Mouse (Mus musculus) cerebellum, postnatal 4 days (tissue): ENCODE measurements around the gene Stard10.

Experiments
- DNase-seq, 2 experiments: peaks; one replicate each; pipeline ENCODE4 v3.0.0; 2022; ENCODE audit warnings: low spot score in 2 of 2, mixed read lengths in 1 of 2

Stard10 gene

DNA sequence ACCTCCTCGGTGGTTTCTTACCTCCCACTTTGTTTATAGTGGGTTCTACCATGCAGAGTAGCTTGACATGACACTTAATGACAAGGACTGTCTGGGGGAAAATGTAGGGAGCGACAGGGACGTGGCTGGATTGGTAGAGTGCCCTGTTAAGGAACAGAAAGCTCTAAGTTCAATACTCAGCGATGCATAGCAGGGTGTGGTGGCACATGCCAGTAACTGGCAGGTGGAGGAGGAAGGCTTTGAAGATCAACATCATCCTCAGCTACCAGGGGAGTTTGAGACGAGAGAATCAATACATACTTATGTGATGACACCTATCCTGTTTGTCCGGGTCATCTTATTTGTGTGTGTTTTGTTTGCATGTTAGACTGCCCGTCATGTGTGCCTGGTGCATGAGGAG lies 52.8 kb downstream of the Stard10 start:
- DNase-seq = no peak

DNA sequence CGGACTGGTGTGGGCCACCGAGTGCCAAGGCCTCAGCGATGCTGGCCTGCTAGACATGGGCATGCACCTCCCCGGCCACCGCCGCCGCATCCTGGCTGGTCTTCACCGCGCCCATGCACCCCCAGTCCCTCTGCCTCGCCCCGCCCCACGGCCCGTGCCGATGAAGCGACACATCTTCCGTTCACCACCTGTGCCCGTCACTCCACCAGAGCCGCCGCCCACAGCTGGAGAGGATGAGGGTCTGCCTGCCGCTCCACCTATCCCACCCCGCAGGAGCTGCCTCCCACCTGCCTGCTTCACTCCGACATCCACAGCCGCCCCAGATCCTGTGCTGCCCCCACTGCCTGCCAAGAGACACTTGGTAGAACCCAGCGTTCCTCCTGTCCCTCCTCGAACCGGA lies 56.2 kb downstream of the Stard10 start:
- no peak for DNase-seq

DNA sequence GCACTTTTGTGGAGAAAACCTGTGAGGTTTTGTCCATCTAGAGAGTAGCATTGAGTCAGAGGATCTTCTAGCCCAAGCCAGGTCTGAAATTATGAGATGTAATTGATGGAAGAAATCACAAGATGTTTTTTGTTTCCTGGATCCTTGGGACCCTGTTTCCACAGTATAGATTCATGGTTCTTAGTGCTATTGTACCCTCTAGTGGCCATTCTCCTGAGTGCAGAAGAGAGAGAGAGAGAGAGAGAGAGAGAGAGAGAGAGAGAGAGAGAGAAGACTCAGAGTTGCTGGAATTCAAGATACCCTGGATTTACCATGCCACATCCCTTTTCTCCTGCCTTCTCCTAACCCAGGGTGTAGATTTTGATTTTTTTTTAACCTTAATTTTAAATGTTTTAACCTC lies 57.3 kb downstream of the Stard10 start:
- DNase-seq = peak in 1 of 2 experiments; percentile 37

DNA sequence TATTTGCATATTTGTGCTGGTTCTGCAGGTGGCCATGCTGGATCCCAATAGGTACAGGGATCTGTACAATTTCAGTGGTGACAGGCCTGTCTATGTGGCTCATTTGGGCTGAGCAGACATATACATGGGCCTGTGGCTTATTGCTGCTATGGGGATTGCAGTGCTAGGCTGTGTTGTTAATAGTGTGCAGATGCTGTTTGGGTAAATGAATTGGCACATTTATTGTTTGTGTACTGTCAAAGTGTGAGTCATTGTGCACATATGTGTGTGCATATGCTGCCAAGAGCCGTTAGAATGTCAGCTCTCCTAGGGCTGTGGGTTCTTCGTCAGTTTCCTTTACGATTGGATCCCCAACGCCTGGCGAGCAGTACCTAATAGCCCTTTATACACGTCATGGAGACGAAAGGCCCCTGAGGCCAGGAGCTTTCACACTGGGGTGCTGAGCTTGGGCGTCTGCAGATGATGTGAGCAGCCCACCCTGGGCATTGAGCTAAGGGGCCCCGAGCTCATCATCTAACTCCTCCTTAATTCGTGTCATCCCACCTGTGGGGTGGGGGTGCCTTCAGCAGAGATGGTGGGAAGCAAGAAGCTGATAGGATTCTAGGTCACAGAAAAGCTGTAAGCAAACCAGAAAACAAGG lies 59.9 kb downstream of the Stard10 start:
- no peak for DNase-seq

DNA sequence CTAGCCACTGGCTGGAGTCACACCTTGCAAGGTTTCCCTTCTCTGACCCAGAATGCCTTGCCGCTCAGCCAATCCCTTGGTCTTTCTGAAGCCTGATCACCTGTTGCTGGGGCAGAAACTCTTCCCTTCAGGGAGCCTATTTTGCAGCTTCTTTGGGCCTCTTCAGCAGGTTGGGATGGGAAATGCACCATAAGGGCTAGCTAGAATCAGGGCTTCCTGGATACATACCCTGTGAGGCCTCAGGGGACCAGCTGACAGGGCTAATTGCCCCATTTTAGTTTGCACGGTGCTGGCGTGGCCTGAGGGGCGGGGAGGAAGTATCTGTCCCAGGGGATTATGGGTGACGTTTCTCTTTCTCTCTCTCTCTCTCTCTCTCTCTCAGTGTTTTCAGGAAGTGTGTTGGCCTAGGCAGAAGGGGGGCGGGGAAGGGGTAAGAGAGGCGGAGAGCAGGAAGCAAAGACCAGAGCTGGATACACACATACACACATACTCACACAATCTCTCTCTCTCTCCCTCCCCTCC lies 60.9 kb downstream of the Stard10 start:
- DNase-seq = no peak

DNA sequence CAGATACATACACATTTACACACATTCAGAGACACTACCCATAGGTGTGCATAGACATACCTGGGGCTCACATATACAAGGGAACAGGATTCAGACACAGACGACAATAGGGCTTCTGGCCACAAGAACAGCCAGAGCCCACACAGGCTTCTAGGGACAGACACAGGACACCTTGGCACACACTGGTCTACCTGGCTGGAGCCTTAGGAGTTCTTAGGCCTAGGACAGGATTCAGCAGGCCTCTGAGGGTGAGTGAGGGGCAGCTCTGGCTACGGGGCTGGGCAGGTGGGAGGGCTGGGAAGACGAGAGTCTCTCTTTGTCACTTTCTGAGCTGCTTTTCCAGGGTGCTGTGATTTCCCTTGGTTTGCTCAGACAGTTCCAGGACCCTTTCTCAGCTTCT lies 61.4 kb downstream of the Stard10 start:
- DNase-seq = no peak

DNA sequence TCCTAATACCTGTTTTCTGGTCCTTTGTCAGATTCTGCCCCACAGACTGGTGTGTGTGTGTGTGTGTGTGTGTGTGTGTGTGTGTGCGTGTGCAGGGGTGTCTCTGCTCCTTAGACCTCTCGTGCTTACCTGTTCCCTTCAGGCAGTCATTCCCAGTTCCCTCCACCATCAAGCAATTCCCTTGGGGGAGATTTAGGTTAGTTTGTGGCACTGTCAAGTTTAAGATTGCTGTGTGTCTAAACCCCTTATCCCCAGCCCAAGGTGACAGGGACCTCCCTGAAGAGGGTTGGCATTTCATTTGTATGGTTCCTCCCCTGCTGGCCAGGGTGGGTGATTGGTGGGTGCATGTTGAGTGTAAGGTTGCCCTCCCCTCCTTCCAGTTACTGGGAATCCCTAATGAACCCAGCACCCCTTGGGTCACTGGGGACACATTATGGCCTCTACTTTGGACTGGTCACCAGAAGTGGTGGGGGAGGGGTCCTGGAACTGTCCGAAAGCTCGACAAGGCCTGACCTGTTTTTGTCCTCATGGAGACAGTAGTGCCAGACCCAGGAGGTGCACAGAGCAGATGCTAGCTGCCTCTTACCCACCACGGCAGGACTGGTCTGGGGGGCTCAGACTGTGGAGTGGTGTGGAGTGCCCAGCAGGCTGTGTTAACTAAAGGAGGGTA lies 62.0 kb downstream of the Stard10 start:
- no peak for DNase-seq

DNA sequence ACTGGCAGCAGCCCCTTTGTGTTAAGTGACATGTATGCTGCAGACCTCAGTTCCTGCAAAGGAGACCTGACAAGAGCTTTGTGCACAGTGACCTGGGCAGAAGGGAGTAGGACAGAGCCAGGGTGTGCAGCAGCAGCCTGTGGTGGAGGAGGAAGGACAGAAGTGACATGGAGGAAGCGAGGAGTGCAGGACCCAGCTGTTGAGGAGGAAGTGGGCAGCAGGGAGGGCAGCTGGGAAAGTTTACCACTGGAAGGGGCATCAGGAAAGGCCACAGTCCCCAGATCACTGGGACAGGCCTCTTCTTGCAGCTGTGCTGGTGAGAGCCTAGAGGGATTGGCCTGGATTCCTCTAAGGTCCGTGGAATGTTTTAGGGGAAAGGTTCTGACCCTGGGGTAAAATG lies 62.8 kb downstream of the Stard10 start:
- no peak for DNase-seq

DNA sequence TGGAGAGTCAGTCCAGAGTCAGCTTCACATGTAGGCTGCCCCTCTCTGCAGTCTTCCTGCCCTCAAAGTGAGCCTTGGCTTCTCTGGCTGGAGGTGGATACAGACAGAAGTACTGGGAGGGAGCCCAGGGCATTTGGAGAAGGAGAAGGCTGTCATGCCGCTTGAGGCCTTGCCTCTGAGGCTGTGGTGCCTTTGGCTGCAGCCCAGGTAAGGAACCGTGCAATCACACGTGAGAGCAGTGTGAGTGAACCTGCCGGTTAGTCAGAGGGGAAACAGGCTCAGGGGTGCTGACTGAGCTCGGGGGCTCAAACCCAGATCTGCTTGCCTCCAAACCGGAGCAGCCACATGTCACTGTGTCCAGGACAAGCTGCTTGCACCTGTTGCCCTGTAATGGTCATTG lies 64.6 kb downstream of the Stard10 start:
- DNase-seq = no peak

DNA sequence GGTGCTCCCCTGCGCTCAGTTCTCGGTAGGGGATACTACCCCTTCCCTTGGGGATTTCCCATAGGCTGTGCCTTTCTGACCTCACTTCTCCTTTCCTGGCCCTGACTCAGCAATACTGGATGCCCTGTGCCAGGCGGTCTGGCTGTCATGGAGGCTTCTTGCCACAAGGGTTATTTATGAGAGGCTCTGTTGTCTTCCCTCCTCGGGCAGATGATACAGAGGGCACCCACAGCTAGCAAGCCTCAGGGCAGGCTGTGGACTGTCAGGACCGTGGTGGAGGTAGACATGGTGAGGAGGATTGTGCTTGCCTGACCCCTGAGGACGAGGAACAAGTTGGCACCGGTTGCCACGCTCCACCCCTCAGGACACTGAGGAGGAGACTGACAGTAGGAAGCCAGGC lies 65.5 kb downstream of the Stard10 start:
- DNase-seq = no peak

DNA sequence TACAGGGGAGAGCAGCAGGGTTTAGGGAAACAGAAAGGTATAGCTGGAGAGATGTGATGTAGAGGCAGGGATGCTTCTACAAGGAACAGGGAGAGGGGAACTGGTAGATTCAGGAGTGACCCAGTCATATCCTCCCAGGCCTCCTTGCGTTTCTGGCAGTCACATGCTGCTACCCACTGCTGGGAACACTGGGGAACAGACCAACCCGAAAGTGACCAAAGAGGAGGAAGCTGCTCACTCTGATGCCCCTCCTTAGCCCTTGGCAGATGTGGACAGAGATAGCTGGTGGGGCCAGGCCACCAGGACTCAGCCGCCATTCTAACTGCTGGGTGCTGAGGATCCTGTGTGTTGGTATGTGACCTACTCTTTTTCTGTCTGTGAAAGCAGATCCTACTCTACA lies 66.9 kb downstream of the Stard10 start:
- no peak for DNase-seq

DNA sequence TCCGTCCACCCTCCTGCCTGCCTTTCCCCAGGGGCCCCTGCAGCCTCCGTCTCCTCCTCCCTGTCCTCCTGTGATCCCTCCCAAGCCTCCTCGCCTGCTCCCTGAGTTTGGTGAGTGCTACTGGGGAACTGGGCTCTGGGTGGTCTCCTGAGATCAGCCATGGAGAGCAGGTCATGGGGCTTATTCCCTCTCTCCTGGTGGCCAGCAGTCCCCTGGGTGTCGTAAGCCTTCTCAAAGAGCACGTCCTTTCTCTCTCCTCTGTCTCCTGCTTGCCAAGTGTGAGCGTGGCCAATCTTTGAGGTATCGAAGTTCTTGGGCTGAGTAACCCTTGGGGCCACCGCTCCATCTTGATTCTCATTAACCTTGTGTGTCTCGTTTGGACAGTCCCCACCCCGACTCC lies 68.0 kb downstream of the Stard10 start:
- DNase-seq = no peak

DNA sequence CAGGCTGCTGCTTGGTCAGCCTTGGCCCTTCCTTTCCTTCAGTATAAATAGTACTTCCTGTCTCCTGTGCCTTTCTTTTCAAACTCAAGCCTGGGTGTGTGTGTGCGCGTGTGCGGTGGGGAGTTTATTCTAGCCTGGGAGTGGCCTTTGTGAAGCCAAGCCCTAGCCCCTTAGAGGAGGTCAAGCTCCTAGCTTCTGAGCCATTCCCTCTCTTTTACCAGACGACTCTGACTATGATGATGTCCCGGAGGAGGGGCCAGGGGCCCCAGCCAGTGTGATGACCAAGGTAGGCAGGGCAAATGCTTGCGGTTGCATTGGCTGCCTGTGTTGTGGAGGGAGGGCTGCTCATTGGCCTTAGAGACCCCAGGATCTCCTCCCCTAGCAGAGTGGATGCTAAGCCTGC lies 68.4 kb downstream of the Stard10 start:
- DNase-seq = no peak

DNA sequence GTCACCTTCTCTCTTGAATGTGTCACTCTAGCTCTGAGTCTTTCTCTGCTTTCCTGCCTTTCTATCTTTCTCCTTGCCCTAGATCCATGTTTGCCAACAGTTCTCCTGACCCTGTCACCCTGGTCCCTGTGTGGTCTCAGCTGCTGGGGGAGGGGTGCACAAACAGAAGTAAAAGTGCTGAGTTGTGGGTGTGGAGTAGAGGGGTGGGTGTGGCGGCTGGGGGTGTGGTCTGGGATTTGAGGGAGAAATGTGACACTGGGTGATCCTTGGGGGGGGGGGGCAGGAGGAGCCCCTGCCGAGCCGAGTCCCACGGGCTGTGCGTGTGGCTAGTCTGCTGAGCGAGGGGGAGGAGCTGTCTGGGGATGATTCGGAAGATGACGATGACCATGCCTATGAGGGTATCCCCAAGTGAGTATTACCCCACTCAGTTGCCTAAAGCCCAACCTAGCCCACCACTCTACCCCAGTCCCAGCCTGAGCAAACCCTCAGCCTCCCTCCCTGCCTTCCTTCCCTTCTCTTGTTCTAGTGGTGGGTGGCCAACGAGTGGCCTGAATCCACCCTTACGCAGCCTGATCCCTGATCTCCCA lies 69.1 kb downstream of the Stard10 start:
- no peak for DNase-seq

DNA sequence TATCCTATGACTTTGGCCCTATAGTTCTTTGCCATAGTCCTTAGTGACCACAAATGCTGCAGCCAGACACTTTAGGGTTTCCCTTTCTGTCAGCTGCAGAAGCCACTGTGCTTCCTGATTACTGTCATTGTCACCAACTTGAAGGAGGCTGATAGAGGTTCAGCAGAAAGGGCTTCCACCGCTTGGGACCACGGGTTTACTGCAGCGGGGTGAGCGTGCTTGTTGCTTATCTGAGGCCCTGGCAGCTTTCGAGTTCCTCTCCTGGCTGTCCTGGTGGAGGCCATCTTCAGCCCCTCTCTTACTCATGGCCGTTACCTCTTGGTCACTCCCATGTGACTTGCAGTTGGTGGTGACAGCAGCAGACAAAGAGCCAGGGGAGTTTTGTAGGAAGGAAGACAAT lies 72.4 kb downstream of the Stard10 start:
- DNase-seq = no peak

DNA sequence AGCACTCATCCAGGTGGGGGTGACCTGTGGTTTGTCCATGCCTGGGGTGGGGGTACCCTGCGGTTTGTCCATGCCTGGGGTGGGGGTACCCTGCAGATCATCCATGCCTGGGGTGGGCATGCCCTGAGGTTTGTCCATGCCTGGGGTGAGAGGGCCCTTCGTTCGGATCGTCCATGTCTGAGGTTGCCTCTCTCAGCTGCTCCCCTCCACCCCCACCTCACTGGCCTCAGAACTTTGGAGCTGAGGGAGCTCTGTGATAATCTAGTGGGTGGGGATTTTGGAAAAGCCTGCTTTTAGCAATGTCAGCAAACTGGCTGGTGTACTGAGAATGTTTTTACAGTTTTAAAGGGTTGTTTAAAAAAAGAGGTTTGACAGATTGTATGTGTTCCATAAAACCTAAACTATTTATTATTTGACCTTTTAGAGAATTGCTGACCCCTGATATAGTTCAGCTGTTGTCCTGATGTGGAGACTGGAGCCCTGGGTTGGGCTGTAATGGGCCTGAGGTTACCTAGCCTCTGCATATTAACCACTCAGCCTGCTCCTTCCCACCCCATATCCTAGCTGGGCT lies 75.1 kb downstream of the Stard10 start:
- DNase-seq = no peak

DNA sequence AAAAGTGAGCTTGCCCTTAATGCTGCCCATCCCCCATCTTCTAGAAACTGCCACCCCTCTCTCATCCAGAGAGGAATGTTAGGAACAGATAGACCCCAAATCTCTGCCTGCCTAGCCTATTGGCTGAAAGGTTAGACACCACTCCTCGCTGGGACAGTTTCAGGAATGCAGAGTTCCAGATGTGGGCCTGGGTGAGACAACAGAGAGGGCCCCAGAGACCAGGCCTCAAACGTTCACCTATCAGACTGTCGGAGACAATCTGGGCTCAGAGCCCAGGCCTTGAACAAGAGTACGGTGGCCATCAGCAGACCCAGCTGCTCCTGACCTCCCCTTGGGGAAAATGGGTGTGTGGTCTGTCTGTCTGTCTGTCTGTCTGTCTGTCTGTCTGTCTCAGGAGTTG lies 76.1 kb downstream of the Stard10 start:
- no peak for DNase-seq

DNA sequence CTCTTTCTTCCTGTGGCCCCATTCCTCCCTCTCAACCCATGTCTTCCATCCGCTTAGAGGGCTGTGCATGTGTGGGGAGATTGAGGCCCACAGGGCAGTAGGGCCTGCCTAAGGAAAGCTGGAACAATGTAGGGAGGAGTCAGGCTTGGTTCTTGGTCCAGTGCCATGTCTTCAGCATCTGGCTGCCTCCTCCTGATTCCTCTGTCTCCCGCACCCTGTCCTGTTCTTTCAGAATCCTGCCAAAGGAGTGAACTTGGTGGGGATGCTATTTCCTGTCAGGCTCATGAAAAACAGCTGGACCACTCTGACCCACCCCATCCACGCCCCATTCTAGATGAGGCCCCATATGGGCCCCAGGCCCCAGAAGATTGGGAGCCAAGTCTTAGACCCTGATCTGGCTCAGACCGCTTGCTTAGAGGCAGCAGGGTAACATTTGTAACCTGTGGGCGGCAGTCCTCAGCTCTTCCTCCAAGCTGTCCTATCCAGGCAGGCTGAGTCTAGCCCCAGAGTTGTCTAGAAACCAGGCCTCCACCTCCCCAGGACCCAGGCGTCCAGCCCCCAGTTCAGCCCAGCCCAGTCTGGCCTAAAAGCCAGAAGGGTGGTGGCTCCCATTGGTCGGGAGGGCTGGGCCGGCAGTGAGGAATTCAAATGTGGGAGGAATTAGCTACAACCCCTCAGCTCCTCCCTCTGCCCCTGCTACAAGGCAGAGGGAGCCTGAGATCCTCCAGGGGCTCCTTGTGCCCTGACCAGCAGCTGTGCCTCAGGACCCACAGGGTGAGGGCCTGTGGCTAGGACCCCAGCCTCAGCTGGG lies 77.0 kb downstream of the Stard10 start:
- no peak for DNase-seq

DNA sequence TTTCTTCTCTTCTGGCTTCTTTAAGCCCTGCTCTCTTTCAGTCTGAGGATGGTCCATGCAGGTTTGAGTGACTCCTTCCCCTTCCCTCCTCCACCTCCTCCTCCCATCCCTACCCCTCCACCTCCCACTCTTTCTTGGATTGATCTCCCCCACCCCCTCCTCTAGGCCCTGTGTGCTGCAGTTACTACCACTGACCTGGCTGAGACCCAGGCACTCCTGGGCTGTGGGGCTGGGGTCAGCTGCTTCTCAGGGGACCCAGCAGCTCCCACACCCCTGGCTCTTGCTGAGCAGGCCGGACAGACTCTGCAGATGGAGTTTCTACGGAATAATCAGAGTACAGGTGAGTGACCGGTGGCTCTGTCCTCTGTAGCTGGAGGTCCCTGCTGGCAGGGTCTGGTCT lies 77.7 kb downstream of the Stard10 start:
- DNase-seq = no peak

DNA sequence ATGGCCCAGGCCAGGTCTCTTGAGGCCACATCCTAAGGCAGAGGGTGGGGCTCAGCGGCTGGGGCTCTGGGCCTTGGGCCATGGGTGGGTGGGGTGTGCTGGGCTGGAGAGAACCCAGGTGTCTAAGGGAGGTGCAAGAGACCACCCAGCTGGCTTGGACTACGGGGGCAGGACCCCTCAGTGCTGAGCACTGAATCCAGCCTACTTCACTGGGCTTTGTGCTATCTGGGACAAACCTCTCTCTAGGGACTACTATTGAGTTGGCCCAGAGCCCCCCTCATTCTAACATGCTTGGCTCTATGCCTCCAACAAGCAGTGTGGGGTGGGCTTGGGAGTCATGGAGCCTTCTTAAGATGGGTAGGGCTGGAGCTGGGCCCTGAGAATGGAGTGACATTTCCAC lies 78.6 kb downstream of the Stard10 start:
- DNase-seq = no peak
